Comparison of ENCODE assay signal across 23 mouse cellular contexts in the genomic region with DNA sequence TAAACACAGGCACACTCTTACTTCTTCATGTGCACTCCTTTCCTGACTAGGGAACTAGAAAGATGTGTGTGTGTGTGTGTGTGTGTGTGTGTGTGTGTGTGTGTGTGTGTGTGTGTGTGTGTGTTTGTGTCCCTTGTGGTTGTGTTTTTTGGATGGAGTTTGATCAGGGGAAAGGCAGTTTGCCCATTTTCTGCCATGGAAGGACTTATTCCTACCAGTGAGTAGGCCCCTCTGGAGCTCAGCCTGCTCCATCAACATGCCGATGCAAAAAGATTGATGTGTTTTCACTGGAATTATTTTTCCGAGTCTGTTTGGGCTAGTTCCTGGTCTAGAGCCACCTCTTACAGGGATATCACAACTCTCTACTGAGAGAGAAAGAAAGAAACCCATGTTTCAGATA.
A peak's percentile ranks its signal among the peaks of the same experiment; 100 is the strongest.
DNase-seq lines count a peak whose midpoint lies in the region; ATAC-seq and TF ChIP-seq lines count a peak whose summit lies in the region.
"Had no signal": no experiment of that assay in that cellular context is flagged by ENCODE, and none has a peak within 500 bp of the region (broad histone marks: within the 10 kb centered on the region; RNA-seq: fewer than 3 reads in every experiment).

No protein-coding gene starts in this region.

- no peak overlapping the region for H3K4me2 ChIP-seq in intestine, postnatal 0 days (replicated peaks; ENCODE audit: low read depth)
- H3K4me2 ChIP-seq: forebrain, embryonic 12.5 days; heart, embryonic 13.5 days; hindbrain, embryonic 13.5 days; liver, embryonic 13.5 days; lung, embryonic 15.5 days; midbrain, embryonic 13.5 days; neural tube, embryonic 12.5 days had no signal

- no peak for TF ChIP-seq CTCF in intestine, postnatal 0 days (IDR thresholded peaks at IDR 0.05; ENCODE audit: low read depth)

- H3K9me3 ChIP-seq in heart, embryonic 10.5 days = no peaks in the 10 kb centered on the region
- no peaks in the 10 kb centered on the region for H3K9me3 ChIP-seq in intestine, postnatal 0 days (ENCODE audit: control insufficient read depth)
- H3K9me3 ChIP-seq: forebrain, embryonic 12.5 days; heart, embryonic 13.5 days; hindbrain, embryonic 13.5 days; liver, embryonic 13.5 days; lung, embryonic 15.5 days; midbrain, embryonic 13.5 days; neural tube, embryonic 12.5 days had no signal

- no peak overlapping the region for H3K27ac ChIP-seq in heart, embryonic 10.5 days
- H3K27ac ChIP-seq in intestine, postnatal 0 days (ENCODE audit: low read depth, low read length) = no peak overlapping the region
- H3K27ac ChIP-seq: forebrain, embryonic 12.5 days; heart, embryonic 13.5 days; hindbrain, embryonic 13.5 days; liver, embryonic 13.5 days; lung, embryonic 15.5 days; midbrain, embryonic 13.5 days; neural tube, embryonic 12.5 days had no signal

- H3K4me1 ChIP-seq in heart, embryonic 10.5 days = peaks cover 4% of the 10 kb centered on the region; the same call in 1 of the 2 replicates
- H3K4me1 ChIP-seq in intestine, postnatal 0 days (replicated peaks; ENCODE audit: control insufficient read depth, insufficient read depth, low read length) = no peaks in the 10 kb centered on the region
- H3K4me1 ChIP-seq: forebrain, embryonic 12.5 days; heart, embryonic 13.5 days; liver, embryonic 13.5 days; megakaryocyte, embryonic 14.5 days; midbrain, embryonic 13.5 days; neural tube, embryonic 12.5 days had no signal

- no peaks in the 10 kb centered on the region for H3K36me3 ChIP-seq in heart, embryonic 10.5 days
- H3K36me3 ChIP-seq in intestine, postnatal 0 days (ENCODE audit: control insufficient read depth, insufficient read depth) = no peaks in the 10 kb centered on the region
- H3K36me3 ChIP-seq: forebrain, embryonic 12.5 days; heart, embryonic 13.5 days; hindbrain, embryonic 13.5 days; liver, embryonic 13.5 days; lung, embryonic 15.5 days; midbrain, embryonic 13.5 days; neural tube, embryonic 12.5 days had no signal

- WGBS in heart, embryonic 10.5 days = 69% methylated on average over 2 of the region's 2 CpGs
- 49% methylated on average over 2 of the region's 2 CpGs for WGBS in intestine, postnatal 0 days

- no peak overlapping the region for H3K9ac ChIP-seq in intestine, postnatal 0 days (ENCODE audit: low read depth, low read length)
- H3K9ac ChIP-seq: forebrain, embryonic 12.5 days; heart, embryonic 13.5 days; hindbrain, embryonic 13.5 days; liver, embryonic 13.5 days; lung, embryonic 15.5 days; midbrain, embryonic 13.5 days; neural tube, embryonic 12.5 days had no signal

- no peaks in the 10 kb centered on the region for H3K27me3 ChIP-seq in heart, embryonic 10.5 days (ENCODE audit: insufficient read depth, poor library complexity, severe bottlenecking)
- H3K27me3 ChIP-seq in intestine, postnatal 0 days (replicated peaks; ENCODE audit: control insufficient read depth, insufficient read depth, low read length) = no peaks in the 10 kb centered on the region
- H3K27me3 ChIP-seq: forebrain, embryonic 12.5 days; heart, embryonic 13.5 days; hindbrain, embryonic 13.5 days; liver, embryonic 13.5 days; lung, embryonic 15.5 days; megakaryocyte, embryonic 14.5 days; midbrain, embryonic 13.5 days; neural tube, embryonic 12.5 days had no signal

- DNase-seq in heart, postnatal 4 days = peak; percentile 11
- DNase-seq in heart, embryonic 10.5 days (ENCODE audit: low spot score) = no peak
- DNase-seq in kidney, postnatal 10 days = peak; percentile 10
- no peak for DNase-seq in kidney, postnatal 25 days
- DNase-seq in adipocyte (ENCODE audit: low spot score) = peak; percentile 71
- peak; percentile 45 for DNase-seq in lung, postnatal 10 days
- no peak for DNase-seq in cerebellum, postnatal 25 days
- DNase-seq: adrenal gland, postnatal 14 days; cerebellum, adult 8-10 months; kidney, postnatal 36 days; liver, embryonic 13.5 days; retina, postnatal 1 day; right cerebral cortex, postnatal 25 days; spleen, adult 18-20 months; thymus, postnatal 14 days had no signal

- no peak for ATAC-seq in intestine, postnatal 0 days
- ATAC-seq: midbrain, embryonic 13.5 days had no signal

- H3K4me3 ChIP-seq in heart, embryonic 10.5 days = no peak overlapping the region
- no peak overlapping the region for H3K4me3 ChIP-seq in intestine, postnatal 0 days (ENCODE audit: low read depth, low read length)
- H3K4me3 ChIP-seq: forebrain, embryonic 12.5 days; heart, embryonic 13.5 days; hindbrain, embryonic 13.5 days; liver, embryonic 13.5 days; lung, embryonic 15.5 days; megakaryocyte, embryonic 14.5 days; midbrain, embryonic 13.5 days; neural tube, embryonic 12.5 days had no signal

Comparison
In these comparisons a context has a peak if more than half of its experiments do, and no peak if none do; other contexts are left out.
1. DNase-seq: peak in heart, postnatal 4 days (single experiment), kidney, postnatal 10 days (single experiment), adipocyte (single experiment) and lung, postnatal 10 days (single experiment); none in heart, embryonic 10.5 days (single experiment), kidney, postnatal 25 days (0 of 2) and cerebellum, postnatal 25 days (0 of 2).